ENCODE assay signal across 26 mouse cellular contexts in the genomic region with DNA sequence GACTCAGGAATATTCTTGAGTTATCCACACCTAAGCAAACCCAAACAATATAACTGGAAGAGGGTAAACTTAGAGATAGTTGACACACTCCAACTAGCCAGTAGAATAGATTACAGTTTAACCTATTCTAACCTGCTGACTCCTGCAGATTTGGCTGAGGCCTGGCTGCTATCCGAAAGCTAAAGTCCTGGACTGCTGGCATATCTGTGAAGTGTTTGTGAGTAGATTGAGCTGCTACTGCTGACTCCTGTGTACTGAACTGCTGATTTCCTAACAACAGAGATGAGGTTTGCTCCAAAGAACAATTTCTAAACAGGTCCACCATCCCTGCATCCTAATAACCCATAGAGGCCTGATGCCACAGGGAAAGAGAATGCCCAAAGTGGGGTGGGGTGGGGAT. TPM values are rescaled to one million over a fixed set of nuclear protein-coding genes. Genes with fewer than 3 reads are reported as not detected.
DNase-seq lines count a peak whose midpoint lies in the region; ATAC-seq and TF ChIP-seq lines count a peak whose summit lies in the region.
"Had no signal": no experiment of that assay in that cellular context is flagged by ENCODE, and none has a peak within 500 bp of the region (broad histone marks: within the 10 kb centered on the region; RNA-seq: fewer than 3 reads in every experiment).

No protein-coding gene starts in this region.

- no peak overlapping the region for H3K9ac ChIP-seq in liver, embryonic 16.5 days (ENCODE audit: low read depth, low read length)
- H3K9ac ChIP-seq in liver, embryonic 12.5 days, result no peak overlapping the region
- H3K9ac ChIP-seq in intestine, postnatal 0 days (ENCODE audit: low read depth, low read length), result no peak overlapping the region
- no peak overlapping the region for H3K9ac ChIP-seq in kidney, embryonic 15.5 days
- no peak overlapping the region for H3K9ac ChIP-seq in liver, postnatal 0 days (replicated peaks)
- H3K9ac ChIP-seq in forebrain, embryonic 13.5 days, result no peak overlapping the region
- H3K9ac ChIP-seq: embryonic facial prominence, embryonic 12.5 days; forebrain, embryonic 15.5 days; liver, embryonic 13.5 days; midbrain, embryonic 15.5 days had no signal

- no peak overlapping the region for H3K4me2 ChIP-seq in liver, embryonic 16.5 days (ENCODE audit: low read depth, low read length)
- H3K4me2 ChIP-seq in liver, embryonic 12.5 days, result no peak overlapping the region
- H3K4me2 ChIP-seq in intestine, postnatal 0 days (replicated peaks; ENCODE audit: low read depth), result no peak overlapping the region
- H3K4me2 ChIP-seq in kidney, embryonic 15.5 days, result no peak overlapping the region
- H3K4me2 ChIP-seq in liver, postnatal 0 days (ENCODE audit: low read depth, low read length), result no peak overlapping the region
- no peak overlapping the region for H3K4me2 ChIP-seq in forebrain, embryonic 13.5 days
- H3K4me2 ChIP-seq: embryonic facial prominence, embryonic 12.5 days; forebrain, embryonic 15.5 days; heart, embryonic 11.5 days; liver, embryonic 13.5 days; midbrain, embryonic 15.5 days had no signal

- H3K9me3 ChIP-seq in liver, embryonic 16.5 days (replicated peaks; ENCODE audit: control insufficient read depth, low read length), result no peaks in the 10 kb centered on the region
- H3K9me3 ChIP-seq in liver, embryonic 12.5 days (replicated peaks), result no peaks in the 10 kb centered on the region
- no peaks in the 10 kb centered on the region for H3K9me3 ChIP-seq in intestine, postnatal 0 days (ENCODE audit: control insufficient read depth)
- no peaks in the 10 kb centered on the region for H3K9me3 ChIP-seq in kidney, embryonic 15.5 days (replicated peaks)
- no peaks in the 10 kb centered on the region for H3K9me3 ChIP-seq in liver, postnatal 0 days (ENCODE audit: low read length)
- H3K9me3 ChIP-seq in forebrain, embryonic 13.5 days (replicated peaks), result no peaks in the 10 kb centered on the region
- H3K9me3 ChIP-seq: embryonic facial prominence, embryonic 12.5 days; forebrain, embryonic 15.5 days; liver, embryonic 13.5 days; megakaryocyte, embryonic 14.5 days; midbrain, embryonic 15.5 days had no signal

- H3K27me3 ChIP-seq in liver, embryonic 16.5 days (ENCODE audit: control insufficient read depth, insufficient read depth, low read depth, low read length), result no peaks in the 10 kb centered on the region
- H3K27me3 ChIP-seq in liver, embryonic 12.5 days (replicated peaks), result no peaks in the 10 kb centered on the region
- no peaks in the 10 kb centered on the region for H3K27me3 ChIP-seq in intestine, postnatal 0 days (replicated peaks; ENCODE audit: control insufficient read depth, insufficient read depth, low read length)
- H3K27me3 ChIP-seq in kidney, embryonic 15.5 days, result no peaks in the 10 kb centered on the region
- no peaks in the 10 kb centered on the region for H3K27me3 ChIP-seq in liver, postnatal 0 days (ENCODE audit: insufficient read depth, low read length)
- H3K27me3 ChIP-seq in forebrain, embryonic 13.5 days, result no peaks in the 10 kb centered on the region
- H3K27me3 ChIP-seq: embryonic facial prominence, embryonic 12.5 days; forebrain, embryonic 15.5 days; liver, embryonic 13.5 days; megakaryocyte, embryonic 14.5 days; midbrain, embryonic 15.5 days had no signal

- peak; percentile 70 for ATAC-seq in liver, embryonic 16.5 days (ENCODE audit: low read depth)
- no peak for ATAC-seq in liver, embryonic 12.5 days
- ATAC-seq in intestine, postnatal 0 days, result peak; percentile 56
- peak; percentile 29; the same call in 1 of the 2 replicates for ATAC-seq in kidney, embryonic 15.5 days (replicated peaks; ENCODE audit: low FRiP score)
- peak; percentile 74 for ATAC-seq in liver, postnatal 0 days
- ATAC-seq in forebrain, embryonic 13.5 days, result no peak
- no peak for ATAC-seq in activated CD4-positive, CD25-positive, alpha-beta regulatory T cell, adult 4 months
- ATAC-seq in megakaryocyte-erythroid progenitor cell, adult 5-6 weeks (replicated peaks; ENCODE audit: low FRiP score, low TSS enrichment, poor library complexity, severe bottlenecking), result no peak
- ATAC-seq: forebrain, embryonic 15.5 days; midbrain, embryonic 15.5 days had no signal

- H3K4me3 ChIP-seq in liver, embryonic 16.5 days (ENCODE audit: low read depth, low read length), result no peak overlapping the region
- H3K4me3 ChIP-seq in liver, embryonic 12.5 days, result no peak overlapping the region
- no peak overlapping the region for H3K4me3 ChIP-seq in intestine, postnatal 0 days (ENCODE audit: low read depth, low read length)
- H3K4me3 ChIP-seq in kidney, embryonic 15.5 days (replicated peaks), result no peak overlapping the region
- no peak overlapping the region for H3K4me3 ChIP-seq in liver, postnatal 0 days (ENCODE audit: low read depth, low read length)
- H3K4me3 ChIP-seq in forebrain, embryonic 13.5 days, result no peak overlapping the region
- H3K4me3 ChIP-seq: embryonic facial prominence, embryonic 12.5 days; forebrain, embryonic 15.5 days; left cerebral cortex, adult 2 months; liver, embryonic 13.5 days; megakaryocyte, embryonic 14.5 days; midbrain, embryonic 15.5 days; myocyte had no signal

- H3K36me3 ChIP-seq in liver, embryonic 16.5 days (ENCODE audit: control insufficient read depth, insufficient read depth), result no peaks in the 10 kb centered on the region
- no peaks in the 10 kb centered on the region for H3K36me3 ChIP-seq in liver, embryonic 12.5 days
- no peaks in the 10 kb centered on the region for H3K36me3 ChIP-seq in intestine, postnatal 0 days (ENCODE audit: control insufficient read depth, insufficient read depth)
- H3K36me3 ChIP-seq in kidney, embryonic 15.5 days, result no peaks in the 10 kb centered on the region
- H3K36me3 ChIP-seq in liver, postnatal 0 days (replicated peaks; ENCODE audit: insufficient read depth, low read length), result no peaks in the 10 kb centered on the region
- no peaks in the 10 kb centered on the region for H3K36me3 ChIP-seq in forebrain, embryonic 13.5 days (ENCODE audit: poor library complexity, severe bottlenecking)
- H3K36me3 ChIP-seq: embryonic facial prominence, embryonic 12.5 days; forebrain, embryonic 15.5 days; liver, embryonic 13.5 days; midbrain, embryonic 15.5 days had no signal

- H3K27ac ChIP-seq in liver, embryonic 16.5 days (ENCODE audit: low read length), result no peak overlapping the region
- no peak overlapping the region for H3K27ac ChIP-seq in liver, embryonic 12.5 days
- peak overlapping the region; percentile 16 for H3K27ac ChIP-seq in intestine, postnatal 0 days (ENCODE audit: low read depth, low read length)
- no peak overlapping the region for H3K27ac ChIP-seq in kidney, embryonic 15.5 days
- peak overlapping the region; percentile 11; the same call in 1 of the 2 replicates for H3K27ac ChIP-seq in liver, postnatal 0 days (ENCODE audit: low read depth)
- H3K27ac ChIP-seq in forebrain, embryonic 13.5 days, result no peak overlapping the region
- H3K27ac ChIP-seq: embryonic facial prominence, embryonic 12.5 days; forebrain, embryonic 15.5 days; left cerebral cortex, adult 2 months; liver, embryonic 13.5 days; midbrain, embryonic 15.5 days had no signal

- 62% methylated on average over 1 of the region's 1 CpGs for WGBS in liver, embryonic 16.5 days (ENCODE audit: insufficient replicate concordance)
- WGBS in liver, embryonic 12.5 days (ENCODE audit: insufficient replicate concordance), result 53% methylated on average over 1 of the region's 1 CpGs
- WGBS in intestine, postnatal 0 days, result 32% methylated on average over 1 of the region's 1 CpGs
- 59% methylated on average over 1 of the region's 1 CpGs for WGBS in kidney, embryonic 15.5 days
- 54% methylated on average over 1 of the region's 1 CpGs for WGBS in liver, postnatal 0 days (ENCODE audit: insufficient replicate concordance)
- WGBS in forebrain, embryonic 13.5 days, result 91% methylated on average over 1 of the region's 1 CpGs

- TF ChIP-seq EP300 in liver, postnatal 0 days (IDR thresholded peaks at IDR 0.05; ENCODE audit: low read depth), result no peak

- H3K4me1 ChIP-seq in liver, embryonic 16.5 days (ENCODE audit: control insufficient read depth, low read depth, low read length), result no peaks in the 10 kb centered on the region
- peaks cover 7% of the 10 kb centered on the region; the same call in 1 of the 2 replicates for H3K4me1 ChIP-seq in liver, embryonic 12.5 days
- peaks cover 9% of the 10 kb centered on the region; the same call in 1 of the 2 replicates for H3K4me1 ChIP-seq in intestine, postnatal 0 days (replicated peaks; ENCODE audit: control insufficient read depth, insufficient read depth, low read length)
- no peaks in the 10 kb centered on the region for H3K4me1 ChIP-seq in kidney, embryonic 15.5 days
- H3K4me1 ChIP-seq in liver, postnatal 0 days (ENCODE audit: insufficient read depth), result peaks cover 2% of the 10 kb centered on the region; the same call in 1 of the 2 replicates
- no peaks in the 10 kb centered on the region for H3K4me1 ChIP-seq in forebrain, embryonic 13.5 days
- H3K4me1 ChIP-seq: embryonic facial prominence, embryonic 12.5 days; forebrain, embryonic 15.5 days; megakaryocyte, embryonic 14.5 days; midbrain, embryonic 15.5 days had no signal

- DNase-seq in liver, postnatal 0 days, result no peak
- DNase-seq: adrenal gland, postnatal 10 days; cerebellum, postnatal 10 days; gastrocnemius, postnatal 36 days; heart, postnatal 10 days; left cerebral cortex, postnatal 4 days; liver, embryonic 13.5 days; thymus, postnatal 4 days had no signal

- TF ChIP-seq CTCF in intestine, postnatal 0 days (IDR thresholded peaks at IDR 0.05; ENCODE audit: low read depth), result no peak
- TF ChIP-seq CTCF in liver, postnatal 0 days (IDR thresholded peaks at IDR 0.05; ENCODE audit: low read depth), result no peak

RNA-seq across cellular contexts. Expression of gene Clec2h, which starts 12.0 kb away (rescaled TPM):
- 0.09 and 0.28 TPM in 2 replicates for polyA plus RNA-seq in liver, embryonic 16.5 days (2015; fragmentation: Nextera tagmentation; extraction: Ambion mirVana)
- not detected in 2 replicates for polyA plus RNA-seq in liver, embryonic 12.5 days (2016; fragmentation: Nextera tagmentation; extraction: Ambion mirVana)
- polyA plus RNA-seq in intestine, postnatal 0 days (2015; fragmentation: Nextera tagmentation; extraction: Ambion mirVana), result 169 and 175 TPM in 2 replicates
- 0.37 TPM in 1 of 2 replicates, not detected in the other for polyA plus RNA-seq in kidney, embryonic 15.5 days (2015; fragmentation: Nextera tagmentation; extraction: Ambion mirVana)
- polyA plus RNA-seq in liver, postnatal 0 days (2015; fragmentation: Nextera tagmentation; extraction: Ambion mirVana), result 0.33 and 0.46 TPM in 2 replicates
- not detected in 2 replicates for polyA plus RNA-seq in forebrain, embryonic 13.5 days (2015; fragmentation: Nextera tagmentation; extraction: Ambion mirVana)
- polyA plus RNA-seq in activated CD4-positive, CD25-positive, alpha-beta regulatory T cell, adult 4 months (2017; shearing (Covaris generic)), result not detected
- not detected in 2 replicates for total RNA-seq in megakaryocyte-erythroid progenitor cell, adult 5-6 weeks (2014; fragmentation: Nextera tagmentation)
- total RNA-seq in megakaryocyte-erythroid progenitor cell, adult 5-6 weeks (2017), result not detected in 2 replicates
- total RNA-seq: gastrocnemius, postnatal 36 days; heart, postnatal 10 days; layer of hippocampus, adult 8-10 months; left cerebral cortex, postnatal 4 days had no signal
- polyA plus RNA-seq: brain, embryonic 14.5 days; embryonic facial prominence, embryonic 12.5 days; forebrain, embryonic 15.5 days; heart, embryonic 11.5 days; hindbrain, embryonic 11.5 days; liver, embryonic 13.5 days; midbrain, embryonic 15.5 days; myocyte; neural tube, embryonic 14.5 days had no signal

RNA-seq across cellular contexts. Expression of gene Klrb1a, which starts 26.9 kb away (rescaled TPM):
- polyA plus RNA-seq in liver, embryonic 16.5 days (2015; fragmentation: Nextera tagmentation; extraction: Ambion mirVana), result 0.24 and 0.27 TPM in 2 replicates
- polyA plus RNA-seq in liver, embryonic 12.5 days (2016; fragmentation: Nextera tagmentation; extraction: Ambion mirVana), result 0.12 TPM in 1 of 2 replicates, not detected in the other
- polyA plus RNA-seq in intestine, postnatal 0 days (2015; fragmentation: Nextera tagmentation; extraction: Ambion mirVana), result not detected in 2 replicates
- 0.39 TPM in 1 of 2 replicates, not detected in the other for polyA plus RNA-seq in kidney, embryonic 15.5 days (2015; fragmentation: Nextera tagmentation; extraction: Ambion mirVana)
- 0.15 and 0.36 TPM in 2 replicates for polyA plus RNA-seq in liver, postnatal 0 days (2015; fragmentation: Nextera tagmentation; extraction: Ambion mirVana)
- not detected in 2 replicates for polyA plus RNA-seq in forebrain, embryonic 13.5 days (2015; fragmentation: Nextera tagmentation; extraction: Ambion mirVana)
- polyA plus RNA-seq in activated CD4-positive, CD25-positive, alpha-beta regulatory T cell, adult 4 months (2017; shearing (Covaris generic)), result under 1 TPM in 1 of 2 experiments, not detected in 1; 0.60 TPM
- total RNA-seq in megakaryocyte-erythroid progenitor cell, adult 5-6 weeks (2014; fragmentation: Nextera tagmentation), result 7.4 TPM in 1 of 2 replicates, not detected in the other
- 2.0 TPM in 1 of 2 replicates, not detected in the other for total RNA-seq in megakaryocyte-erythroid progenitor cell, adult 5-6 weeks (2017)
- total RNA-seq: gastrocnemius, postnatal 36 days; heart, postnatal 10 days; layer of hippocampus, adult 8-10 months; left cerebral cortex, adult 2 months; left cerebral cortex, postnatal 4 days had no signal
- polyA plus RNA-seq: embryonic facial prominence, embryonic 12.5 days; forebrain, embryonic 15.5 days; heart, embryonic 11.5 days; hindbrain, embryonic 11.5 days; midbrain, embryonic 15.5 days; neural tube, embryonic 14.5 days had no signal

Comparison
In these comparisons a context has a peak if more than half of its experiments do, and no peak if none do; other contexts are left out.
1. ATAC-seq: peak in liver, embryonic 16.5 days (single experiment), intestine, postnatal 0 days (single experiment), kidney, embryonic 15.5 days (single experiment) and liver, postnatal 0 days (single experiment); none in liver, embryonic 12.5 days (single experiment), forebrain, embryonic 13.5 days (single experiment), activated CD4-positive, CD25-positive, alpha-beta regulatory T cell, adult 4 months (single experiment) and megakaryocyte-erythroid progenitor cell, adult 5-6 weeks (single experiment).
2. H3K27ac ChIP-seq: peak in intestine, postnatal 0 days (single experiment) and liver, postnatal 0 days (single experiment); none in liver, embryonic 16.5 days (single experiment), liver, embryonic 12.5 days (single experiment), kidney, embryonic 15.5 days (single experiment) and forebrain, embryonic 13.5 days (single experiment).
3. RNA of gene Clec2h, which starts 12.0 kb away (polyA plus RNA-seq): 169 to 175 TPM in intestine, postnatal 0 days; 0.33 to 0.46 TPM in liver, postnatal 0 days, 0.09 to 0.28 TPM in liver, embryonic 16.5 days, 0.37 TPM in kidney, embryonic 15.5 days, not detected in liver, embryonic 12.5 days, not detected in forebrain, embryonic 13.5 days and not detected in activated CD4-positive, CD25-positive, alpha-beta regulatory T cell, adult 4 months; every median in the first group is over 100 times any median in the second.